Mouse (Mus musculus) lung, adult 2 months (tissue): ENCODE data around the gene Ppp1r8. TPM values are rescaled to one million over a fixed set of nuclear protein-coding genes. Genes with fewer than 3 reads are reported as not detected.

Experiments used
- DNase-seq: peaks from one replicate; pipeline ENCODE4 v3.0.0; 2022
- H3K4me1 ChIP-seq: fragments of 200-500 bp; 2 replicates; pipeline ENCODE4 v1.6.1; 2011; ENCODE audit warnings: low read length; ENCODE audit not compliant: control insufficient read depth, insufficient read depth
- H3K4me3 ChIP-seq: fragments of 200-500 bp; replicated peaks from 2 replicates; pipeline ENCODE3; 2011; ENCODE audit warnings: low read depth, mild to moderate bottlenecking, control low read depth, low read length; ENCODE audit errors: extremely low read depth
- CTCF ChIP-seq: fragments of 200-500 bp; IDR thresholded peaks from 2 replicates; pipeline ENCODE4 v1.5.1; 2011; ENCODE audit warnings: mild to moderate bottlenecking, low read length, control low read depth; ENCODE audit not compliant: insufficient read depth
- POLR2A ChIP-seq: fragments of 200-500 bp; IDR thresholded peaks from 2 replicates; pipeline ENCODE4 v1.6.1; 2011; ENCODE audit warnings: low read depth, mild to moderate bottlenecking, control low read depth, low read length, borderline replicate concordance; ENCODE audit errors: extremely low read depth
- WGBS: fragments of 180-500 bp; shearing (Covaris S2); methylation state at CpG from one replicate; pipeline ENCODE4 v1.1.7; 2018; 5-methylcytosine and 5-hydroxymethylcytosine counted together
- polyA plus RNA-seq: library from polyadenylated mRNA; depleted of rRNA; stranded (reverse); fragments of >200 nt; gene quantifications from 2 replicates; pipeline ENCODE4 v1.2.3, GENCODE M21; 2012

Ppp1r8 gene
- polyA plus RNA-seq, 1 experiment: 29.9 TPM

- no peaks in the 10 kb centered on the region for H3K4me1 ChIP-seq
- DNase-seq: no peak
- WGBS: 75% methylated on average over 13 of the region's 13 CpGs
- TF ChIP-seq CTCF (no peak), POLR2A (no peak)
- H3K4me3 ChIP-seq: no peak overlapping the region
Observed at GRCm38 (mm10) chr4:132863012-132863411, 20.0 kb upstream of the Ppp1r8 start.

- no peak for TF ChIP-seq CTCF
- no peak for TF ChIP-seq POLR2A
- no peak for DNase-seq
- 89% methylated on average over 1 of the region's 1 CpGs for whole genome bisulfite sequencing
- Histone ChIP-seq H3K4me1 (no peaks in the 10 kb centered on the region), H3K4me3 (no peak overlapping the region)
Observed at GRCm38 (mm10) chr4:132860880-132861279, 17.9 kb upstream of the Ppp1r8 start.

GRCm38 (mm10) chr4:132843705-132844071 is 719 bp upstream of the Ppp1r8 start:
- Histone ChIP-seq H3K4me1 (peaks cover 7% of the 10 kb centered on the region), H3K4me3 (no peak overlapping the region)
- DNase-seq: no peak
- WGBS: 84% methylated on average over 1 of the region's 1 CpGs
- TF ChIP-seq POLR2A (no peak), CTCF (no peak)

GRCm38 (mm10) chr4:132842281-132842906 is 575 bp downstream of the Ppp1r8 start:
- Histone ChIP-seq H3K4me3 (peak overlapping the region; percentile 90), H3K4me1 (peaks cover 7% of the 10 kb centered on the region)
- WGBS: under 1% methylated on average over 30 of the region's 30 CpGs
- peak; percentile 24 for DNase-seq
- TF ChIP-seq POLR2A (no peak), CTCF (no peak)

GRCm38 (mm10) chr4:132841493-132841892 is 1.5 kb downstream of the Ppp1r8 start:
- no peak for TF ChIP-seq POLR2A
- TF ChIP-seq CTCF: no peak
- WGBS: 82% methylated on average over 3 of the region's 3 CpGs
- Histone ChIP-seq H3K4me3 (no peak overlapping the region), H3K4me1 (peaks cover 7% of the 10 kb centered on the region)
- DNase-seq: no peak

DNA sequence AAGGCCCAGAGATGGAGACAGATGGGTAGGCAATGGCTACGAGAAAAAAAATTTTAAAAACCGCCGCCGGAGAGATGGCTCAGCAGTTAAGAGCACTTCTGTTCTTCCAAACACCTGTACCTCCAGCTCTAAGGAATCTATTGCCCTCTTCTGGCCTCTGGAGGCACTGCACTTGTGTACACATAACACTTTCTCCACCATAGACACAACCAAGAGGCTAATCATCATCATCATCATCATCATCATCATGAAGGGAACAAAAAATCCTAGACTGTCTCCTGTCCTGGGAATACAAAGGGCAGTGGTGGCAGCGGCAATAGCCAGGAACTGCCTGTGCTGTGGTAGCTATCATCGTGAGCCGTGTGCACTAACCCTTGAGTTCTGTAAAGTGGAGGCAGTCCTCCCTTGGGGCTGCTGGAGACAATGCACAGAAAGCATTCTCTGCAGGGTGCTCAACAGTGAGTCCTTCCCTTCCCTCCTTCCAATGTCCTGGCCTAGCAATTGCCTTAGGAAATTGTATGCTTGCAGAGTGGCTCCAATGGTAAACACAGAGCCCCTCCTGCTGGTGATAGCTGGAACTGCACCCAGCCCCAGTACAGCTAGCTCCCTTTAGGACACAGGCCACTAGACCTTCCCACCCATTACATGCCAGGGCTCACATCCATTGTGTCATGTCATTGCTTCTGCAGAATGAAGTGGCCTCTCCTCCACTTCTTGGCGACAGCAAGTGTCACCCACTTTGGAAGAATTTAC is 19.2 kb downstream of the Ppp1r8 start:
- no peaks in the 10 kb centered on the region for H3K4me1 ChIP-seq
- peak; percentile 56 for DNase-seq
- WGBS: 66% methylated on average over 8 of the region's 8 CpGs
- TF ChIP-seq CTCF: peak; percentile 77
- no peak for TF ChIP-seq POLR2A
- no peak overlapping the region for H3K4me3 ChIP-seq

DNA sequence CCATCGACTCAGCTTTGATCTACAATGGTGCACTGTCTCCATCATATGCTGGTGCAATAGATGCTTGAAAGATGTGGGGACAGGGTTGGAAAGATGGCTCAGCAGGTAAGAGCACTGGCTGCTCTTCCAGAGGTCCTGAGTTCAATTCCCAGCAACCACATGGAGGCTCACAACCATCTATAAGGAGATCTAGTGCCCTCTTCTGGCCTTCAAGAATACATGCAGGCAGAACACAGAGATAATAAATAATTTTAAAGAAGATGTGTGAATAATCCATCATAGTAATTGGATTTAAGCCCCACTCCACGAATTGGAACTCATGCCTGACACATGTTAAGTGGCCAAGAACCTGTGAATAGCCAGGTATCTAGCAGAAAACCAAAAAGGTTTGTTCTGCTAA is 24.5 kb downstream of the Ppp1r8 start:
- Histone ChIP-seq H3K4me3 (no peak overlapping the region), H3K4me1 (no peaks in the 10 kb centered on the region)
- no peak for DNase-seq
- TF ChIP-seq POLR2A (no peak), CTCF (no peak)
- WGBS: 55% methylated on average over 2 of the region's 2 CpGs

GRCm38 (mm10) chr4:132816855-132817254 is 26.1 kb downstream of the Ppp1r8 start:
- TF ChIP-seq POLR2A: no peak
- TF ChIP-seq CTCF: no peak
- no peak for DNase-seq
- Histone ChIP-seq H3K4me3 (no peak overlapping the region), H3K4me1 (no peaks in the 10 kb centered on the region)
- WGBS: 39% methylated on average over 2 of the region's 2 CpGs

DNA sequence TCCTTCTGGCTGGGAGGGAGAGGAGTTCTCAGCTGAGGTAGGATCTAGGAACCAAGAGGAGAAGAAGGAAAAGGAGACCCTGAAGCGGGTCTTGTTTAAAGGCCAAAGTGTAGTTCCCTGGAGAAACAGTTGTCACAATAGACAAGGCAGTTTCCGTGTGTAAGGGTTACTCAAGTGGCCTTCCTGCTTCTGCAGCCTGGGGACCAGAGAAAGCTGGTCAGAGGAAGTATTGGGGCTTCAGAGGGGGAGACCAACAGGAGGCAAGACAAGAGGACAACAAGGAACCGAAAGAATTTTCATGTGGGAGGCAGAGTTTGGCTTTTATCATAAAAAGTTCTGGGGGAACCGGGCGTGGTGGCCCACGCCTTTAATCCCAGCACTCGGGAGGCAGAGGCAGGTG is 26.6 kb downstream of the Ppp1r8 start:
- DNase-seq: no peak
- Histone ChIP-seq H3K4me1 (no peaks in the 10 kb centered on the region), H3K4me3 (no peak overlapping the region)
- 71% methylated on average over 7 of the region's 7 CpGs for WGBS
- TF ChIP-seq CTCF (no peak), POLR2A (no peak)

DNA sequence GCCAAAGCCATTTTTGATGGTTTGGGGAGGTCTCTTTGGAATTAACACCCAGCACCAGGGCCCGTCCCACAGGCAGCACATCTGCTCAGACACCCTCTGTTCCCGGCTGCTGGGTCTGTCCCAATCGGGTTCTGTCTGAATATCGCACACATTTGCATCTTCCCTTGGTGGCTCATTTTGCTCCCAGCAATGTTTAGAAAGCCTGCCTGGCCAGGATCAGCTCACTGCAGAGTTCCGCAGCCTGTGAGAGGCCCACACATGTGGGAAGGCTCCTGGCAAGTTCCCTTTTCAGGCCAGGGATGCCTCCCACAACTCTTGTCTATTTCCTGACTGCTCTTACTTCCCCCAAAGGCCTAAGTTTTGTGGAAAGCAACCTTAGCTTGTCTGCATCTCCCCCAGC is 33.3 kb downstream of the Ppp1r8 start:
- no peak overlapping the region for H3K4me3 ChIP-seq
- H3K4me1 ChIP-seq: no peaks in the 10 kb centered on the region
- TF ChIP-seq CTCF (no peak), POLR2A (no peak)
- no peak for DNase-seq
- WGBS: 86% methylated on average over 5 of the region's 5 CpGs
